Mouse (Mus musculus) kidney, postnatal 25 days (tissue): ENCODE measurements around the gene Blnk.

ENCODE experiments used
- DNase-seq, 2 experiments: peaks; one replicate each; pipeline ENCODE4 v3.0.0; 2021; ENCODE audit warnings: mixed read lengths in 2 of 2

Blnk gene

DNA sequence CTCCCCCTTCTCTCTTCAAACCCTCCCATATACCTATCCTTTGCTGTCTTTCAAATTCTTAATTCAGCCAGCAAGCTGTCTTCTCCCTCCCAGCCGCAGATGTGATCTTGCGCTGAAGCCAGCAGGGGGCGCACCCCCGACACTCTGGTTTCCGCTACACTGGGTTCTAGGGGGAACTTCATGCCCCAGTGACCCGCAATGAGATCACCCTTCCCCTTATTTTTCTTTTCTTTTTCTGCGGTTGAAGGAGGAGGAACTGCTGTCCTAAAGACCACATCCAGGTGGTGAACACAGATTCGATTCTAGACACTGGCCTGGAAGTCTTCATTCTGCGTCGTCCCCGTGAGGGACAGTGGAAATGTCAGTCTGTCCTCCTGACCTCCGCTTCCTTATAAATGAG lies 31.3 kb downstream of the Blnk start:
- DNase-seq: peak; percentile 53 to 54

DNA sequence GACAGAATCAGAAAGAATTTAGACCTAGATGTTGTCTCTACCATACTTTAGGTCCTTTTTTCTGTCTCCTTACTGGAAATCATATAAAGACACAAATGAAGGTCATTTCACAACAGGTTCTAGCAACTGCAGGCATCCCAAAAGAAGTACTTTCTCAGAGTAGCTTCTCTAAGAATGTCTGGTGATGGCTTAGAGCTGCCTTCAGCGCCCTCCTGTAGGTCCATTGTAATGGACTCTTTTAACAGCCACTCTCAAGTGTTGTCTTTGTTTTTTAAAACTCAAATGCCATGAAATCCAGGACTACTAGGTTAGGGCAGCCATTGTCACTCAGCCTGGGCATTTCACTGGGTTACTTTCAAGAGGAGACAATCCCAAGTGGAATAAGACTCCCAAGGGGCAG lies 35.4 kb downstream of the Blnk start:
- no peak for DNase-seq

DNA sequence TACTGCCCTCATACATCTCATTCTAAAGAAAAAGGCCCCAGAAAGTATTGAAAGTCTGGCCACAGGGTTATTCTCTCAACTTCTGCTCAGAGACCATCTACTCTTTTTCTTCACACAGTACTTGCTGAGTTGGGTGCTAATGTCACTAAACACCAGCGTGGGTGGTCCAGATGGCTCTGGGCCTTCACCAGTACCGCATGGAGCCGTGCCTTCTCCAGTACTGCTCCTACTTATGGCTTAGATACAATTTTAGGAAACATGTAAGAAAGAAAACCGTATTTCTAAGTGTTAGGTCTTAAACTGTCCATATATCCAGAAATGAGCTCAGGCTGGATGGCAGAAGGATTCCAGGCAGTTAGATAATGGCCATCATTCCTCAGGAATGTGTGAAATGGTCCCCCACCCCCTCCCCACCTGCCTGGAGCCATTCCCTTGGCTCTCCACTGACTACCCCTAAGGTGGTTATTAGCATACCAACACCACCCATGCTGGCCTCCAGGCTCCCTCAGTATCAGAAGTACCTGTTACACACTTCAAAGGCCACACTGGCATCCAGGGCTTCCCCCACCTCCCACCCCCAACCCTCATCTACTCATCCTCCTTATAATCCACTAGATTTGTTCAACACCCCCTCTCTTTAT lies 47.3 kb downstream of the Blnk start:
- no peak for DNase-seq

DNA sequence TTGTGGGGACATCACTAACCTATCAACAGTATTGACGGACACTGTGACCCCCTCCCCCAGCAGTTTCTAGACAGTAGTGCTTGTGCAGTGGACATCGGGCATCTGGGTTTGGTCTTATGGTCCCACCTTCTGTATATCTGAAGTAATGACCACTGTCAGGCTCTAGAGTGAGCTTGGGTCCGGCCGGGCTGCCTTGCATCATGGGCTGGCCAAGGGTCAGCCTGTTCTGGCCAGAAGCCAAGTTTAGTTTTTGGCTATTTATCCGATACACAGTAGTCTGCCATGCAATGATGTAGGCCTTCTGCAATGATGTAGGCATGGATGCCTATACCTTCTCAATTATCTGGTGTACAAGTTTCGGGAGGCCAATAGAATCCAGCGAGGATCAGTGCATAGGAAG lies 50.8 kb downstream of the Blnk start:
- no peak for DNase-seq

DNA sequence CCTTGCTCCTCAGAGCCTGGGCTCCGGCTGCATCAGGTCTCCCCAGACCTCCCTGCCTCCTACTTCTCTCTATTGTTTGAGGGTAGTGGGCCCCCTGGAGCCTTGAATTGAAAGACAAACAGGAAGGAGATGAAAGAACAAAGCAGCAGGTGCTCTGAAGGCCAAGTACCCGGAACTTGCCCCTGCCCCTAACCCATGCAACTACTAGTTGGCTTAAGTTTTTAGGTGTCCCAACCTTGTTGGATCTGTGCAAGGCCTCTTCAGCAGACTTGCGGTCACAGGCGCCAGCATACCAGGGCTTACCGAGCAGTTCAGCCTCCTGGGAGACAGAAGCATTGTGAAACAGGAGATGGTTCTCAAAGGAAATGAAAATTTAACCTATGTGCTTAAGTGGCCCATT lies 58.3 kb downstream of the Blnk start:
- no peak for DNase-seq

DNA sequence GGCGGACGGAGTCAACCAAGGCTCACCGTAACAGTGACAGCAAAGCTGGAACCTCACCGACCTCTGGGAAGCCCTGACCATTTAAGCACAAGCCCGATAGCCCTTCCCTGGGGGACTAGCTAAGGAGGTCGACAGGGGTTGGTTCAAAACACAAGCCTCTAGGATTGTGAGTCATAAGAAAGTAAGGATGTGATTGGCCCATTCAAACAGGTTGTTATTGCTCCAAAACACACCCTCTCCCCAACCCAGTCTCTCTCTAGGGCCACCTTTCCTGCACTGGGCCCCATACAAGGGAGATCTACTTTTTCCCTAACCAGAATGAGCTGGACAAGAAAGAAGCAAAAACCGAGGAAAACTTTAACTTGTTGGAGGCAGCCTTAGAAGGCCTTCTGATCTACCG lies 59.0 kb downstream of the Blnk start:
- no peak for DNase-seq

DNA sequence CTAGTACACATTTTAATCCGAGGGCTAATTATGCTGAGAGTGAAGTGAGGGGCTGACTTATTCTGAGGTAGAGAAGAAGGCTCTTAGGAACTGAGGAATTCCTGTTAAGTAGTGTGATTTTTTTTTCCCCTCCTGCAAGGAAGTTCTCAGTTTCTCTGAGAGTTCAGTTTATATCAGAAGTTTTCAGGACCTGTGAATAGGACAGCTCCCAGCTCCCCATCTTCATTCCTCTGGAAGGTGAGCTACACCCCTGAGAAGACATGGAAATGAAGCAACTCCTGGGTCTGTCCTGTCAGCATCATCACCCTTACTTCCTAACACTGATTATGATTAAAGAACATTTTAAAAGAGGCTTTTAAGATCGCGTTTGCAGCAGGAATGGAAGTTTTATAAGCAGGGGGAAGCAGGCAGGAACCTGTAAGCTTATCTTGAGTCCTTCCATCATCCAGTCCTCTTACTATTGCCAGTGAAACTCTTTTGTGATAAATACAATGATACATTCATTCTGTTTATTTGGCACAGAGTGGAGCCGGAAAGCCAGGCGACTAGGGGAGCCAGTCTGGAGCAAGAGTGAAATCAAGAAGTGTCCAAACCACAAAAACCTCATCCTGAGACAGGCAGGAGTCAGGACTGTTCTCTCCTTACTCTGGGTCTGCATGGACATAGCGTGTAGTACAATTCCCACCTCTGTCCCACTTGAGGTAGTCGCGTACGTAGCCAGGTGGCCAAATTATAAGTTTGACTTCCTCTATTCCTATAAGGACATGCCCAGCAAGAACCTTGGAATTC lies 62.6 kb downstream of the Blnk start:
- DNase-seq: no peak

DNA sequence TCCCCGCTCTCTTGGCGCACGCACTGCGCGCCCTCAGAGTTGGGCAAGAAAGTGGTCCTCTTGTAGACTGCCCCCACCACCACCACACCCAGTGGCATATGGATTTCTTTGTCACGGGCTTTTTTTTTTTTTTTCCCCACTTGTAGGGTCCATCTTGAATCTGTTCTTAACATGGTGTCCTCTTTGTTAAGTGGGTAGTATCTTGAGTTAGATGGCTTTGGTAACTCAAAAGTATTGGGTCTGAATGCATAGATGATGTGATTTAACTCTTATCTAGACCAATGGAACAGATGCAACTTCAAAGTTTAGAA lies 99.0 kb downstream of the Blnk start:
- no peak for DNase-seq

DNA sequence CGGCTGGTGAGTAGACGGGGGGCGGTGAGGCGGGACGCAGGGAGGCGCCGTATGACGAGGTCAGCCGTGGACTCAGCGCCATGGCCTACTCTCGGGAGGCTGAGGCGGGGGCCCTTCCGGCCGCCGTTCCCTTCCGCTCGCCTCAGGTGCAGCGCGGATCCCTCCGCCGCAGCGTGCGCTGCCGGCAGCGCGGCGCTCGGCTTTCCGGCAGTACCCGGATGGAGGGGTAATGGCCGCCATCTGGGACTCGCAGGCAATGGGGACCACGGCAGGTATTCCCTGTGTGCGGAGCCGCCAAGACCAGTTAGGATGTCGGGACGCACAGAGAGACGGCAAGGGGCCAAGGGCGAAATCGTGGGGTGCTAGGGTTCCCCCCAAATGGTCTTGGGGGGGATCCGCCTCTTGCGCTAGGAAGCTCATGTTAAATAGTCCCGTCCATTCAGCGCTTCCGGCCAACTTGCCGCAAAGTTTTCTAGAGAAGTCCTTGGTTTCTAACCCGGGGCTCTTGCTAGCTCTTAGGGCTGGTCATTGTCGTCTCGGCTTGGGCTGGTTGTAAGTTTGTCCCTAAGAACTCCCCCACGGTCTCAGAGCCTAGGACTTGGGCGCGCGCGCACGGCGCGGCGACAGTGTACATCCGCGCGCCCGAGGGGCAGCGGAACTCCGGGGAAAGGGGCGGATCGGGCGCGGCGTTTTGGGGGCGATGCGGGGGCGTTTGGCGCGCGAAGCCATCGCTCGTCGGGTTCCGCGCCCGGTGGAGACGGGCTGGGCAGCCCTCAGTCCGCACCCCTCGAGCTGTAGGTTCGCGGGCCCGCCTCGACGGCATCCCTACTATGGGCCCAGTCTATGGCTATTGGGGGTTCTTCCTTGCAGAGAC lies 99.6 kb downstream of the Blnk start, which contains the start of gene Zfp518a:
Gene Zfp518a (plus strand): TSS at position 187 of the 874 bp plus-strand sequence.
- peak; percentile 87 to 93 for DNase-seq

DNA sequence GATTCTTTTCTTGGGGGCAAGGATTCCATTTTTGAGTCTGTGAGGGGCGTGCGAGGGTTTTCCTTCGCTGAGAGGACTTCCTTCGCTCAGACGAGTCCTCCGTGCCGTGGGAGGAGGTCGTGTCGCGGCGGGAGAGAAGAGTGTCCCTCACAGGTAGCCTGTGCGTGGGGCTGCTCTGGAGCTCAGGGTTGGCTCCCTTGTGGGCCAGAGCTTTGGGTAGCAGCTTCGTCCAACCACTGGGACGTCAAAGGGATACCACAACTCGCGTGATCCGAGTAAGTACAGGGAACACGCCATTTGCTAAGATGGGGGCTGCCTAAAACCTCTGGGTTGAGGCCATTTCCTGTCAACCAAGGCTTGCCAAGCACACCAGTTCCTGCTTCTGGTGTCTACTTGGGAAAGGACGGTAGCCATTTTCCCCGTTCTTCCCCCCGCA lies 100.2 kb downstream of the Blnk start:
- peak in 1 of 2 experiments; percentile 47 for DNase-seq

DNA sequence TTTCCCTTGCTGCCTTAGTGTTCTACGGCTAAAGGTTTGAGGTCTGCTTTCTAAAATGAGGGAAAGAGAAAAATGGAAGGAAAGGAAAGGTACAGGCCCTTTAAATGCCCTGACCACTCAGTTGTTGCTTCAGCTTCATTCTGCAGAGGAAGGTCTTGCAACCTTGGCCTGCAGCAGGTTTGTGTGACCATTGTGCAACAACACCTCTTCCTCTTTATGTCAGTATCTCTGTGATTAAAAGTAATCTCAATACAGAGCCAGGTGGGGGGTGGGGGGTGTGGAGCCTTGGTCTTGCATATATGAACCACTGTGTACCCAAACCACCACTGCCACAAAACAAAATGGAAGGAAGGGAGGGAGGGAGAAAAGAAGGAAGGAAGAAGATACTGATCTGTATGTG lies 105.4 kb downstream of the Blnk start:
- no peak for DNase-seq

DNA sequence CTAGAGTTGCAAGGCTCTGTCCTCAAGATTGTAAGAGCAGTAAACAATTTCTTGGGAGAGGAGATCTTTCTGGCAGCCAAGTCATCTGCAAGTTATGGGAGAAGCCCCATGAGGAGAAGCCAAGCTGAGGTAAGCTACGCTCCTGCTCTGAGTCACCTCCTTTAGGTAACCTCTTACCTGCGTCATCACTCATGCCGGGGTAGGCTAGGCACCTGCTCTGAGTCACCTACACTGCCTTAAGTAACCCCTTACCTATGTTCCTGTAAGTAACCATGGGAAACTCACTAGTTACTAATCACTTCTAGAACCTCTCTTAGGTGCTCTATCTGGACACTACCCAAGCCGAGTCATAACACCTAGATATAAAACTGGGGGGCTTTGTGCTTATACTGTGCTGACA lies 112.6 kb downstream of the Blnk start:
- DNase-seq: no peak
